Mouse (Mus musculus) thymus, postnatal 4 days (tissue): ENCODE measurements around the gene Cplx1.
A peak's percentile ranks its signal among the peaks of the same experiment; 100 is the strongest.

Experiments
- DNase-seq: peaks from one replicate; pipeline ENCODE4 v3.0.0; 2021

Gene Cplx1

GRCm38 (mm10) chr5:108549489-108550206, at the start of gene Cplx1:
TSS of gene Cplx1 (minus strand) at chr5:108550024.
- peak; percentile 63 for DNase-seq

DNA sequence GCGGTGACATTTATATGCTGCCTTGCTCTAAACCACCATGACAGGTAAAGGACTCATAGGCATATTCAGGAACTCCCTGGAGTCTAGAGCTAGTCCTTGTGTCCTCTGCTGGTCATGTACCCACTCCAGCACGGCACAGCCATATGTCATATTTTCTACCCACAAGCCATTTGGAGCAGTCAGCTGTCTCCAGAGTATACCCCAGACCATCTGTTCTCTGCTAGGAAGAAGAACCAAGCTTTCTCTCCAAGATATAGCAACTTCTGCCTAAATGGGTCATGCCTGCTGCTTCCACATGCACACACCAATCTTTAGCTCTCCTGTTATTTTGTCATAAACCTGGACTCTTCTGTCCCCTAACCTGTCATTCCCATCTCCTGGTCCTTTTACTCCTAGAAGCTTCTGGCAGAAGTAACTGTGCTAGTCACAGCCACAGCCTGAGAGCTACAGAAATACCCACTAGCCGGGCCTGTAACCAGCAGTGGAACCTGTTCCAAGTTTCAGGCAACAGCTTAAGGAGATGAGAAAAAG, 31.6 kb upstream of the Cplx1 start:
- DNase-seq = no peak

GRCm38 (mm10) chr5:108573054-108573453, 23.2 kb upstream of the Cplx1 start:
- no peak for DNase-seq

GRCm38 (mm10) chr5:108570991-108571390, 21.2 kb upstream of the Cplx1 start:
- no peak for DNase-seq

- DNase-seq = no peak
Observed at GRCm38 (mm10) chr5:108567104-108567503, 17.3 kb upstream of the Cplx1 start.

DNA sequence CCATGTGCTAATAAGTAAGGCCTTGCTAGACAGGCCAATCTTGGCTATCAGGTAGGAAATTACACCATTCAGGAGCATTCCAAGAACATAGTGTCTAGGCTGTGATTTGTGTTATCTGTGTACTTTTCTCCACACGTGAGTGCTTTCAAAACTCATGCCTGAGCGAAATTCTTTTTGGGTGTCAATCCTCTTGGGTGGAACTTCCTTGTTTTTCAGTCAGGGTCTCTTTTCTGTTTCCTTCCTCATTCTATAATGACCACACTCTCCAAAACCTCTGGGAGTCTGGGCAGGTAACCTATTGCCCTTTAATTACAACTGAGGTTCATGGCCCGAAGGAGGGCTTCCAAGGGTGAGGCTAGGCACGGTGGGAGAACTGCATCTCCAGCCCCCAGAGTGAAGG, 16.7 kb upstream of the Cplx1 start:
- DNase-seq = no peak

- no peak for DNase-seq
Observed at GRCm38 (mm10) chr5:108565381-108565780, 15.6 kb upstream of the Cplx1 start.

GRCm38 (mm10) chr5:108564346-108564745, 14.5 kb upstream of the Cplx1 start:
- DNase-seq = no peak

DNA sequence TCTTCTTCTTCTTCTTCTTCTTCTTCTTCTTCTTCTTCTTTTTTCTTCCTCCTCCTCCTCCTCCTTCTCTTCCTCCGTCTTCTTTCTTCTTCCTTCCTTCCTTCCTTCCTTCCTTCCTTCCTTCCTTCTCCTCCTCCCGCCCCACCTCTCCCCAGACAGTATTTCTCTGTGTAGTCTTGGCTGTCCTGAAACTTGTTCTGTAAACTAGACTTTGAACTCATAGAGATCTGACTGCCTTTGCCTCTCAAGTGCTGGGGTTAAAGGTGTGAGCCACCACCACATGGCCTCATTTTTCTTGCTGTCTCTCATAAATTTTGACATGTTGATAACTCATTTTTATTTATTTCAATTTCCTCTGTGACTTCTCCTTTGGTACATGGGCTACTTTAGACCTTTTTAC, 12.7 kb upstream of the Cplx1 start:
- no peak for DNase-seq

DNA sequence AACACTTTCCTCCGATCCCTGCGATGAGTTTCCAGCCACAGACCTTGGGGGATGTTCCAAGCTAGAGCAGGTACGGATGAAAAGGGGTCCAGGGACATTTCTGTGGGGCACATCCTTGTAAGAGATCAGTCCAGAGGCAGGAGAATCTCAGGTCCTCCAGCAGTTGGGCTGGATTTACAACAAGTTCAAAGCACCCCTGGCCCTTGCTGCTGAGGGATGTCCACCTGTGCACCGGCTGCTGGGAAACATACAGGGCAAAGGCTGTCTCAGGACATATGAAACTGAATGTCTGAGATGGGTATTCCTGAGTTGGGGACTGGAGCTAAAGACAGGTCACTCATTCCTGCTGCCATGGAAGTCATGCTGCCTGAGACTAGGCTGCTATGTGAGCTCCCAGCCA, 7.2 kb upstream of the Cplx1 start:
- no peak for DNase-seq

- no peak for DNase-seq
Observed at GRCm38 (mm10) chr5:108554041-108554440, 4.2 kb upstream of the Cplx1 start.

DNA sequence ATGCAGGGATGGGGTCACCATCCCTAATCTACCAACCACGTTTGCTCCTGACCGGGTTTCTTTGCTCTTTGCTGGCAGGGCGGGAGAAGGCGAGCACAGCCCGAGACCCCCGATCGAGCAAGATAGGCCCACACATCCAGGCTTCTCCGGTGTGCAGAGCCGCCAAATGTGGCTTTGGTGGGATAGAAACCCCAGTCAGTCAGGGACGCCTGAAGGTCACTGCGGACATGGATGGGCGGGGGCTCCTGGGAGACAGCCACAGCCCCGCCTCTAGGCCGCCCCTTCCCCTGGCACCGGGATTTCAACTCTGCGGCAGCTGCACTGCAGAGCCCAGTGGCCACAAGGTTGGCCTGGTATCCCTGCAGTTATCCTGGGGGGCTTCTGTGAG, 377 bp upstream of the Cplx1 start:
- DNase-seq = no peak

DNA sequence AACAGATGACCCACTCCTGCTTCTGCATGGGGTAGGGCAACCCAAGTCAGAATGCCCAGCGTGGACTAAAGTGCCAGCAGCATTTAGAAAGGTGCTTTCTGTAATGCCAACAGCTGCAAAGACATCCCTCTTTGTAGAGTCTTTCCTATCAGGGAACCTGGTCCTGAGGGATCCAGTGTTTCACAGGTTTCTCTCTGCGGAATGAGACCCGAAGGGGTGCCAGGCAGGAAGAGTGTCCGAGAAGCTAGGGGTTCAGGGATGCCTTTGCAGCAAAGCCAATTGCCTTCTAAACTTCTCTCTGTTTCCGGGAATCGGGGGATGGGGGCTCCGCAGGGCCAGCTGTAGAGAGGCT, 711 bp downstream of the Cplx1 start:
- DNase-seq = no peak

DNA sequence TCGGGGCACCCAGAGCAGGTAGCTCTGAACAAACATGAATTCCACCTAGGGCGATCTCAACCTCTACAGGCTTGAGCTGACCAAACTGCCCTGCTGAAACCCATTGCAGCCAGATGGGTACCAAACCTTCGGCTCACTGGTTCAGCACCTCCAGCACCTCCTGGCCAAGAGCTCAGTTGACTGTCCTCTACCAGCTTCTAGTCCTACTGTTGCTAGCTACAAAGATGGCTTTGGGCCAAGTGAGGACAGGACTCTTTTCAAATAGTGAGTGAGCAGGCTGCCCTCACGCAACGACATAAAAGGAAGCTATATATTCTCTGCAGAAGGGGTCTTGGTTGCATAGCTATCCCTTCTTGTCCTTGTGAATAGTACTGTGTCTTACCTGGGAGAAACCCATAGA, 2.2 kb downstream of the Cplx1 start:
- no peak for DNase-seq

DNA sequence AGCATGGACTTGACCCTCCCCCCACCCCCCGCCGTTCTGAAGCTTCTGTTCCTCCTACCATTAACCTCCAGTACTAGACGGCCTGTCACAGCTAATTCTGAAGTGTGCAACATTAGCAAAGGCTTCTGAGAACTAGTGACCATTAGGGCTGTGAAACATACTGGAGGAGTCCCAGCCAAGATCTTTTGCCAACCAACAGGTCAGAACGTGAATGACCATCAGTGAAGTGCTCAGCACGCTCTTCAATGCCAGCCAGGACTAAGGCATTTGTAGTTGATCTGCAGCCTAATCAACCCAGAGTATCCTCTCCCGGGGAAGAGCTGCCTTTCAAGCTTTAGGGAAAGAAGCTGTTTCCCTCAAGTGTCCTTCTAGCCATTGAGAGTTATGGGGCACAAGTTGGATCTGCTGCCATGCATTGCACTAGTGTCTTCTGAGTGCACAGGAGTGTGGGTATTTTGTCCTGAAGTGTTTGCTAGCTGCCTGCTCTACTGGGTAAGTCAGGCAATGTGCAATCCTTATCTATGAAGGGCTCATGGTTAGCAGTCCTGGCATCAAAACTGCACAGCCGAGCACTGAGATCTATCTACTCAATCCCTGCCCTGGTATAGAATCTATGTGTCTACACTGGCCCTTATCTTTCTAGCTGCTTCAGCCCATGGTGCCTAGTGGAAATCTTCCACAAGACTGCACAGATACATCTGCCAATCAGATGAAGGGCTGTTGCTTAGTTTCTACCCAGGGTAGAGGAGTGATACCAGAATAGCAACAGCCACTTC, 6.1 kb downstream of the Cplx1 start:
- no peak for DNase-seq

- DNase-seq = no peak
Observed at GRCm38 (mm10) chr5:108534188-108534587, 15.6 kb downstream of the Cplx1 start.

- no peak for DNase-seq
Observed at GRCm38 (mm10) chr5:108522597-108522996, 27.2 kb downstream of the Cplx1 start.

DNA sequence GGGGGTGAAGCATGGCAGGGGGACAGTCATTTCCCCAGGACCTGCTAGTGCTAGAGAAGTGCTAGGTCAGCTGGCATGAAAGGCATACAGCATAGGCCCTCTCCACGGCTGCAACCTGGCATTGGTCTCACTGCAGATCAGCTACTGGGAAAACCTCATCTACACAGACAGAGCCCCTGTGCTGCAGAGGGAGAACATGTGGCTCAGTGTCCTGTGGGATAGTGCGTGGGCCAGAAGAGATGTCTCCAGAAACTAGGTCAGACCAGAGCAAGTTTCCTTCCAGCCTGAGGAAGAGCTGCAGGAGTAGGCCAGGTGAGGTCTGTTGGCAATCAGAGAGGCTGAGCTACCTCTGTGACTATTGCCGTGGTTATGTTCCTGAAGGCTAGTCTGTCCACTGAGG, 27.9 kb downstream of the Cplx1 start:
- DNase-seq = no peak

DNA sequence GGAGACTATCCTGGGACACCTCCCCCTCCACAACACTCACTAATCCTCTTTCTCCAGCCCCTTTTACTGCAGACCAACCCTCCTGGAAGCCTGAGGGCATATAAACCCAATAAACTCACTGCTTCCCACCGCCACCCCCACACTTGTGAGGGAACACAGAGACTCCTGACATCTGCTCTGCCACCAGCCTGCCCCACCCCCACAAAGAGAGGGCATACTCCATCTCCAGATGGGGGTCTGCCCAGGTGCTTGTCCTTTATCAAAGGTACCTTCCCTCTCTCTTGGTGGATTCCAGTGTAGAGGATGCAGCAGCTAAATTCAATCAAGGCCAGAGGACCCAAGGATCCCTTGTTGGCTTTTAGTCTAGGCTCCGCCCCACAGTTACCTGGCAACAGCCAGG, 28.8 kb downstream of the Cplx1 start:
- DNase-seq = no peak

DNA sequence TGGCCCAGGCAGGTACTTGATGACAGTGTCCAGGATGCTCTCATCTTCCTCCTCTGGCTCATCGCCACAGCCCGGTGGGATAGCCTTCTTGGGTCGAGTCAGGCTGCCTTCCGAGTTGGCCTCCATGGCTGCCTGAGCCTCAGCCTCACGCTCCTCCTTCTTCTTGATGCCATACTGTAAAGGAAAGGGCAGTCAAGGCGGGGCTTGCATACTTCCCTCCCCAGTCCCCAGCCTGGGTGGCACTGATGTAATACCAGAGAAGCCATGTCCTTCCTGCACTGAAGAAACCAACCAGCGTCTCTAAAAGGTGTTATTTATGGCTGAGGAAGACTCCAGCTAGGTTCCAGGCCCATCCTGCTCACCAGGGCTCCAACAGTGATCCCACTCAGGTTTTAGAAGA, 29.7 kb downstream of the Cplx1 start:
- no peak for DNase-seq

DNA sequence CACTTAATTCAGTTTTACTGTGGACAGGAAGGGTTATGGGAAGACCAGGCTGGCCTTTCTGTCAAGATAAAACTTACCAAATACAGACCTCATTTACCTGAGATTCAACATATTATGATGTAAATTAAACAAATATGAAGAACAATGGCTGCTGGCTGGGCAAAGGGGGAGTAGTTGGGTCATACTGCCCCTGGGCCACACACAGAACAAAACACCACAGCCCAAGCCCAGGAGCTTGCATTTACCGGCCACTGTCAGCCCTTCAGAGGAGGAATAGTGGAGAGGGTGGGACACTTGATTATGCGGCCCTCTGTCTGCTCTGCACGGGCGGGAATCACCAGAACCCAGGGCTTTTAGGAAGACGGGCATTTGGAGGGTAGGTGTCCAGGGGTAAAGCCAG, 30.9 kb downstream of the Cplx1 start:
- no peak for DNase-seq

DNA sequence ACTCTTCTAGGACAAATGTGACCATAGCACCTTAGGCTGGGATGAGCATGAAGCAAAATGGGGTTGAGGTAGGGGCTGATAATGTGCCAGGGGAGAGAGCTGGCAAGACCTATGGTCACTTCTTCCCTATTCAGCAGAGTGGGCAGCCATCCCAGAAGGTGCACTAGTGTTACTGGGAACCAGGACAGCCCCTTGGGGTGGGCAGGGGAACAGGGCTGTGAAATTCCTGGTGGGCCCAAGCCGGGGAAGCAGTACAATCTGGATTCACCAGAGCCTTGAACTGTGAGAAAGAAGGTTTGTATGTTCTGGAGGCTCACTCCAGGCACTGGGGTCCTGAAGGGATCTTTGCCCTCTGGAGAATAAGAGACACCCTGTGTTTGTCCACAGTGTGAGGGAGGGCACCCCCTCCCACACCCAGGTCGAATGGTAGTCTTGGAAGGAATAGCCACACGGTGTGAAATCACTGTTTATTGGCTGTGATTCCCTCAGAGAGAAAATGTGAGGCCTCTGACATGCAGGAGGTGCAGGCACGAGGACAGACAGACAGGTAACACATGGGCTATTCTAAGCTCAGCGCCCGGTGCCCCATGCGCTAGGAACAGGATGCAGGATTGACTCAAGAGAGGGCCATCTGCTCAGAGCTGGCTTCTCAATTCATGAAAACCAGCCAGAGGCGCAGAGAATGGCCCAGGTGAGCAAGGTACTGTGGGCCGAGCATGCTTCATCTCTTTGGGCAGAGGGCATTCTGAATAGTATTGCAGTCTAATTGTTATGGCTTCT, 31.5 kb downstream of the Cplx1 start:
- no peak for DNase-seq

DNA sequence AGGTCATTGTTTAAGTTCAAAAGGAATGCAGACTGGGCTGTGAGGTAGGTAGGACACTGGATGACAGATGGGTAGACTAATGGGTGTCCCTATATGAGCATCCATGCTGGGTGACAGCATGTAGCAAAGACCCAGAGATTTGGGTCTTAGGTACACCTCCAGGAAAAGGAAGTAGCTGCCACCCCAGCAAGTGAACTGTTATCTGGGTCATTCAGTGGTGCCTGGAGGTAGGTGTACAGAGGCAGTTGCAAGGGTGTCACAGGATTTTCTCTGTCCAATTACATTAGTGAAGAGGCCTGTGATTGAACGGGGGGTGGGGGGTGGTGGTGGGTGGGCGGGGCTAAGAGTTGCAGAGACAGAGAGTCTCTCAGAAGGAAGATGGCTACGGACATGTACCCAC, 33.2 kb downstream of the Cplx1 start:
- DNase-seq = no peak
